Mouse (Mus musculus): ENCODE results near the gene Aff2.

DNA sequence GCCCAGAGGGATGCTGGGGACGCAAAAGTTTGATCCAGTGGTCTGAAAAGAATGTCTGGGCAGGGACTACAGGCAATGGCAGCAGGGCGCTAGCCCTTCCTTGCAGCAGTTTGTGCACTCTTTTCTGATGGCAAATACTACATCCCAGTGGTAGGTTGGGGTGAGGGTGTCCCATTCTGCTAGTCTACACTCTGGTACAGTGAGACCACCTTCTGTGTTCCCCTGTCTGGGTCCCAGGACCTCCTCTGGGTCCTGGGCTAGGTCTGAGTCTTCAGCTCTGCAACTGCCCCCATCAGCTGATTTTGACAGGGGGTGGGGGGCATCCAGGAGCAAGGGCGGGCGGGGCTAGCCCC is 233 bp upstream of the Aff2 start:
- TF ChIP-seq CTCF (IDR thresholded peaks at IDR 0.05; ENCODE audit: low read depth): no peak
- TF ChIP-seq EP300 (IDR thresholded peaks at IDR 0.05; ENCODE audit: low read depth): no peak

Data from liver, embryonic 14.5 days (tissue).